Mouse (Mus musculus) brain, embryonic 14.5 days (tissue): ENCODE results near the gene Plac8.

Experiments used
- CTCF ChIP-seq: fragments of 200-500 bp; IDR thresholded peaks from 2 replicates; pipeline ENCODE4 v1.5.1; 2012; ENCODE audit warnings: inconsistent platforms, mild to moderate bottlenecking, moderate library complexity, borderline replicate concordance; ENCODE audit not compliant: insufficient read depth, insufficient read length; ENCODE audit errors: extremely low read depth
- POLR2A ChIP-seq: fragments of 200-500 bp; IDR thresholded peaks from 2 replicates; pipeline ENCODE4 v1.6.1; 2012; ENCODE audit warnings: mild to moderate bottlenecking, inconsistent platforms, borderline replicate concordance; ENCODE audit not compliant: poor library complexity, insufficient read depth, insufficient read length, severe bottlenecking; ENCODE audit errors: extremely low read depth

GRCm38 (mm10) chr5:100559357-100559756 is 12.7 kb downstream of the Plac8 start:
- TF ChIP-seq CTCF (no peak), POLR2A (no peak)
